Mouse (Mus musculus): ENCODE measurements at regions not wholly inside any gene's neighbourhood (a gene's known extent, or its start where the extent isn't known, plus 50 kb on each side); places are given as distances from the start of the nearest gene placed in this dataset.

GRCm38 (mm10) chr4:131217571-131218155 lies 273.5 kb downstream of the Matn1 start:
- WGBS, result 43% methylated on average over 7 of the region's 7 CpGs
- ATAC-seq (replicated peaks), result peak; percentile 48

GRCm38 (mm10) chr4:131220966-131221365 lies 276.8 kb downstream of the Matn1 start:
- Histone ChIP-seq H3K36me3 (no peaks in the 10 kb centered on the region), H3K9me3 (no peaks in the 10 kb centered on the region), H3K27ac (replicated peaks) (no peak overlapping the region), H3K4me2 (replicated peaks) (no peak overlapping the region), H3K4me1 (peaks cover 13% of the 10 kb centered on the region), H3K4me3 (no peak overlapping the region), H3K27me3 (no peaks in the 10 kb centered on the region), H3K9ac (replicated peaks) (no peak overlapping the region)
- WGBS, result 36% methylated on average over 10 of the region's 10 CpGs
- no peak for ATAC-seq (replicated peaks)

More at GRCm38 (mm10) chr4:131217571-131218155, 273.5 kb downstream of the Matn1 start:
- H3K9ac ChIP-seq (replicated peaks), result no peak overlapping the region
- no peaks in the 10 kb centered on the region for H3K27me3 ChIP-seq
- H3K36me3 ChIP-seq, result no peaks in the 10 kb centered on the region
- peaks cover 13% of the 10 kb centered on the region for H3K4me1 ChIP-seq
- no peaks in the 10 kb centered on the region for H3K9me3 ChIP-seq
- H3K4me2 ChIP-seq (replicated peaks), result no peak overlapping the region
- 0 out of 2 replicates have a peak overlapping the region, but pooled peaks have one; percentile 19 for H3K27ac ChIP-seq (replicated peaks)
- no peak overlapping the region for H3K4me3 ChIP-seq

GRCm38 (mm10) chr4:131230361-131230760 lies 286.2 kb downstream of the Matn1 start:
- Histone ChIP-seq H3K4me1 (no peaks in the 10 kb centered on the region), H3K9ac (replicated peaks) (no peak overlapping the region), H3K4me2 (replicated peaks) (no peak overlapping the region), H3K9me3 (no peaks in the 10 kb centered on the region), H3K36me3 (no peaks in the 10 kb centered on the region), H3K27ac (replicated peaks) (no peak overlapping the region), H3K4me3 (no peak overlapping the region), H3K27me3 (no peaks in the 10 kb centered on the region)
- ATAC-seq (replicated peaks), result no peak
- 87% methylated on average over 5 of the region's 5 CpGs for WGBS

- Histone ChIP-seq H3K27me3 (no peaks in the 10 kb centered on the region), H3K27ac (replicated peaks) (peak overlapping the region; percentile 79), H3K36me3 (no peaks in the 10 kb centered on the region), H3K4me3 (no peak overlapping the region), H3K4me2 (replicated peaks) (no peak overlapping the region), H3K9me3 (no peaks in the 10 kb centered on the region), H3K9ac (replicated peaks) (no peak overlapping the region), H3K4me1 (peaks cover 29% of the 10 kb centered on the region)
- 7% methylated on average over 4 of the region's 4 CpGs for WGBS
- peak; percentile 81 for ATAC-seq (replicated peaks)
Measured at GRCm38 (mm10) chr4:131236611-131237031, 292.4 kb downstream of the Matn1 start.

- H3K4me3 ChIP-seq, result no peak overlapping the region
- peaks cover 34% of the 10 kb centered on the region for H3K4me1 ChIP-seq
Measured at GRCm38 (mm10) chr4:131238591-131238990, 294.4 kb downstream of the Matn1 start.

GRCm38 (mm10) chr4:131239132-131239531 lies 294.9 kb downstream of the Matn1 start:
- ATAC-seq (replicated peaks), result no peak
- H3K9ac ChIP-seq (replicated peaks), result no peak overlapping the region
- H3K9me3 ChIP-seq, result no peaks in the 10 kb centered on the region
- H3K27ac ChIP-seq (replicated peaks), result peak overlapping the region; percentile 69
- no peaks in the 10 kb centered on the region for H3K36me3 ChIP-seq
- no peaks in the 10 kb centered on the region for H3K27me3 ChIP-seq
- H3K4me3 ChIP-seq, result no peak overlapping the region
- H3K4me1 ChIP-seq, result peaks cover 39% of the 10 kb centered on the region
- no peak overlapping the region for H3K4me2 ChIP-seq (replicated peaks)
- WGBS, result 36% methylated on average over 5 of the region's 5 CpGs

More at GRCm38 (mm10) chr4:131238591-131238990, 294.4 kb downstream of the Matn1 start:
- H3K9ac ChIP-seq (replicated peaks), result no peak overlapping the region
- ATAC-seq (replicated peaks), result no peak
- no peaks in the 10 kb centered on the region for H3K9me3 ChIP-seq
- WGBS, result 15% methylated on average over 3 of the region's 3 CpGs
- no peaks in the 10 kb centered on the region for H3K36me3 ChIP-seq
- H3K4me2 ChIP-seq (replicated peaks), result no peak overlapping the region
- H3K27ac ChIP-seq (replicated peaks), result peak overlapping the region; percentile 69
- no peaks in the 10 kb centered on the region for H3K27me3 ChIP-seq

GRCm38 (mm10) chr4:131240457-131240856 lies 296.3 kb downstream of the Matn1 start:
- Histone ChIP-seq H3K4me1 (peaks cover 52% of the 10 kb centered on the region), H3K9me3 (no peaks in the 10 kb centered on the region), H3K4me2 (replicated peaks) (no peak overlapping the region), H3K27ac (replicated peaks) (no peak overlapping the region), H3K27me3 (no peaks in the 10 kb centered on the region), H3K9ac (replicated peaks) (no peak overlapping the region), H3K36me3 (no peaks in the 10 kb centered on the region), H3K4me3 (no peak overlapping the region)
- no peak for ATAC-seq (replicated peaks)
- 97% methylated on average over 4 of the region's 4 CpGs for WGBS

GRCm38 (mm10) chr4:131242250-131242649 lies 298.1 kb downstream of the Matn1 start:
- H3K36me3 ChIP-seq, result no peaks in the 10 kb centered on the region
- 85% methylated on average over 4 of the region's 4 CpGs for WGBS
- H3K4me1 ChIP-seq, result peaks cover 39% of the 10 kb centered on the region
- ATAC-seq (replicated peaks), result no peak
- H3K9ac ChIP-seq (replicated peaks), result no peak overlapping the region
- no peaks in the 10 kb centered on the region for H3K27me3 ChIP-seq
- H3K27ac ChIP-seq (replicated peaks), result no peak overlapping the region
- no peak overlapping the region for H3K4me3 ChIP-seq
- no peak overlapping the region for H3K4me2 ChIP-seq (replicated peaks)
- H3K9me3 ChIP-seq, result no peaks in the 10 kb centered on the region

GRCm38 (mm10) chr4:131243744-131244387 lies 299.7 kb downstream of the Matn1 start:
- H3K4me1 ChIP-seq, result peaks cover 28% of the 10 kb centered on the region
- peak overlapping the region; percentile 92 for H3K27ac ChIP-seq (replicated peaks)
- H3K27me3 ChIP-seq, result no peaks in the 10 kb centered on the region
- 6% methylated on average over 9 of the region's 9 CpGs for WGBS
- no peaks in the 10 kb centered on the region for H3K36me3 ChIP-seq
- H3K9me3 ChIP-seq, result no peaks in the 10 kb centered on the region
- ATAC-seq (replicated peaks), result peak; percentile 91
- H3K4me2 ChIP-seq (replicated peaks), result no peak overlapping the region
- no peak overlapping the region for H3K4me3 ChIP-seq
- H3K9ac ChIP-seq (replicated peaks), result peak overlapping the region; percentile 36; the same call in 1 of the 2 replicates

- Histone ChIP-seq H3K36me3 (no peaks in the 10 kb centered on the region), H3K27ac (replicated peaks) (peak overlapping the region; percentile 23; the same call in 1 of the 2 replicates), H3K4me3 (peak overlapping the region; percentile 23), H3K4me1 (peaks cover 13% of the 10 kb centered on the region), H3K27me3 (no peaks in the 10 kb centered on the region), H3K9me3 (no peaks in the 10 kb centered on the region), H3K9ac (replicated peaks) (peak overlapping the region; percentile 27), H3K4me2 (replicated peaks) (peak overlapping the region; percentile 41)
- ATAC-seq (replicated peaks), result peak; percentile 88
- WGBS, result 16% methylated on average over 30 of the region's 30 CpGs
Measured at GRCm38 (mm10) chr4:131252602-131253442, 308.6 kb downstream of the Matn1 start.

- H3K9ac ChIP-seq (replicated peaks), result no peak overlapping the region
- peak; percentile 27; the same call in 1 of the 2 replicates for ATAC-seq (replicated peaks)
- no peaks in the 10 kb centered on the region for H3K9me3 ChIP-seq
- peak overlapping the region; percentile 41 for H3K4me2 ChIP-seq (replicated peaks)
- H3K4me3 ChIP-seq, result no peak overlapping the region
- H3K27ac ChIP-seq (replicated peaks), result no peak overlapping the region
- no peaks in the 10 kb centered on the region for H3K27me3 ChIP-seq
- peaks cover 13% of the 10 kb centered on the region for H3K4me1 ChIP-seq
- 6% methylated on average over 8 of the region's 8 CpGs for WGBS
- H3K36me3 ChIP-seq, result no peaks in the 10 kb centered on the region
Measured at GRCm38 (mm10) chr4:131253443-131253817, 309.2 kb downstream of the Matn1 start.

GRCm38 (mm10) chr4:131254243-131254642 lies 310.1 kb downstream of the Matn1 start:
- Histone ChIP-seq H3K4me2 (replicated peaks) (no peak overlapping the region), H3K36me3 (no peaks in the 10 kb centered on the region), H3K9ac (replicated peaks) (no peak overlapping the region), H3K27ac (replicated peaks) (no peak overlapping the region), H3K4me1 (peaks cover 13% of the 10 kb centered on the region), H3K4me3 (no peak overlapping the region), H3K27me3 (no peaks in the 10 kb centered on the region), H3K9me3 (no peaks in the 10 kb centered on the region)
- ATAC-seq (replicated peaks), result no peak
- WGBS, result 78% methylated on average over 7 of the region's 7 CpGs
